Mouse (Mus musculus): ENCODE measurements around the gene Baiap2. TPM values are rescaled to one million over a fixed set of nuclear protein-coding genes. Genes with fewer than 3 reads are reported as not detected.

Baiap2 gene
- total and polyA plus RNA-seq, 3 experiments, result 3.4 to 6.7 (median 6.1) TPM

DNA sequence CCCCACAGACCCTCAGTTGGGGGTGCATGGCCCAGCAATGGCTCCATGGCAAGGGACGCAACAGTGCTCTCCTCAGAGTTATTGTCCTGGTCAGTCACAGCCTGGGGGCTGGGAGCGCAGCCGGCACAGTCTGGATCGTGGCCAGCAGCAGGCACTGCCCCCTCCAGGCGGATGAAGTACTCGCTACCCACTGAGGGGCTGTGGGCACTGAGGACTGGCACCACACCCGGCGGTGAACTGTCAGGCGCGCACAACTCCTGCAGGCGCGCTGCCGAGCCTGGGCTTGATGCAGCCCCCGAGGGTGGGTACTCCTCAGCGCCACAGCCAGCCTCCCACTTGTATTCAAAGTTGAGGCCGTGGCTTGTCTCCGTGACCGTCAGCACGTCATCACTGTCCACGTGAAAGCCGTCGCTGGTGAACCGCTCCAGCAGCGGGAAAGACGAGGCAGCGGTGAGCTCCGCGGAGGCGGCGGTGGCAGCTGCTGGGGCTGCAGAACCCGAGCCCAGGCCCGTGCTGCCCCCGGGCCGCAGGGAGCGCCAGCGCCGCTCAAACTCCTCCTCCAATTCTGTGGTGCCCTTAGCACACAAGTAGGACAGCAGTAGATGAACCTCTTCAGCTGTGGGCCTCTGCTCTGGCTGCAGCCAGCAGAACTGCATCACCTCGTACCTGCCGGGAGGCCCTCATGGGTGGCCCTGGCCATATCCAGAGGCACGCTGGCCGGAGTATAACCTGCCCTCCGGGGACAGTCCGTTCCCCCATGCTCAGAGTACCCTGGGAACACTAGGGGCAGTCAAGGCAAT lies 69.4 kb downstream of the Baiap2 start:
- in situ Hi-C loops (cut with MboI; ENCODE audit: low pct_ligation_motif_present, low pct_unique_long_range_greater_than_20kb, low sequenced_read_pairs) (loop anchor here (5.0 kb wide), 1 partner anchor 295 kb away; no protein-coding TSS in a partner anchor), dilution Hi-C loops (cut with MboI; ENCODE audit: extremely low pct_ligation_motif_present, extremely low pct_unique_long_range_greater_than_20kb, low sequenced_read_pairs) (no loop called here)
- Histone ChIP-seq H3K4me3 (replicated peaks in 1 of 3; ENCODE audit: low read depth in 2 of 3, low read length in 2 of 3, poor library complexity in 1 of 3) (no peak overlapping the region), H3K36me3 (replicated peaks in 1 of 2; ENCODE audit: control insufficient read depth in 1 of 2, insufficient read depth in 1 of 2, low read length in 1 of 2) (no peaks in the 10 kb centered on the region), H3K9me3 (replicated peaks; ENCODE audit: low read length) (no peaks in the 10 kb centered on the region), H3K27ac (ENCODE audit: insufficient read depth, low read depth) (no peak overlapping the region), H3K4me1 (ENCODE audit: control insufficient read depth in 1 of 2, insufficient read depth in 2 of 2) (peaks cover 9 to 13% of the 10 kb centered on the region in 2 experiments), H3K4me2 (ENCODE audit: insufficient read depth, low read depth, poor library complexity, severe bottlenecking) (no peak overlapping the region), H3K9ac (ENCODE audit: insufficient read depth, low read depth) (no peak overlapping the region), H3K79me2 (replicated peaks; ENCODE audit: control insufficient read depth, extremely low read depth, insufficient read depth, poor library complexity, severe bottlenecking) (no peaks in the 10 kb centered on the region), H3K27me3 (replicated peaks) (peaks cover 60% of the 10 kb centered on the region)
- TF ChIP-seq POLR2AphosphoS2 (IDR thresholded peaks at IDR 0.05; ENCODE audit: low read depth, low read length), result no peak
- TF ChIP-seq SMC3 (IDR thresholded peaks at IDR 0.05; ENCODE audit: low read depth, low read length), result no peak
- no peak for TF ChIP-seq EP300 (IDR thresholded peaks at IDR 0.05; ENCODE audit: low read length)
- TF ChIP-seq POLR2A (IDR thresholded peaks at IDR 0.05; ENCODE audit: low read depth, low read length), result no peak
- no peak for TF ChIP-seq TBP (conservative IDR thresholded peaks at IDR 0.05; ENCODE audit: low read depth, low read length)
- TF ChIP-seq ZKSCAN1 (IDR thresholded peaks at IDR 0.05; ENCODE audit: borderline replicate concordance, low read depth, low read length), result no peak
- TF ChIP-seq MYC (IDR thresholded peaks at IDR 0.05; ENCODE audit: low read depth, low read length), result no peak
- no peak for TF ChIP-seq MAZ (IDR thresholded peaks at IDR 0.05; ENCODE audit: low read depth, low read length)
- TF ChIP-seq SIN3A (IDR thresholded peaks at IDR 0.05; ENCODE audit: low read length), result no peak
- DNase-seq (ENCODE audit: extremely low read depth), result no peak

DNA sequence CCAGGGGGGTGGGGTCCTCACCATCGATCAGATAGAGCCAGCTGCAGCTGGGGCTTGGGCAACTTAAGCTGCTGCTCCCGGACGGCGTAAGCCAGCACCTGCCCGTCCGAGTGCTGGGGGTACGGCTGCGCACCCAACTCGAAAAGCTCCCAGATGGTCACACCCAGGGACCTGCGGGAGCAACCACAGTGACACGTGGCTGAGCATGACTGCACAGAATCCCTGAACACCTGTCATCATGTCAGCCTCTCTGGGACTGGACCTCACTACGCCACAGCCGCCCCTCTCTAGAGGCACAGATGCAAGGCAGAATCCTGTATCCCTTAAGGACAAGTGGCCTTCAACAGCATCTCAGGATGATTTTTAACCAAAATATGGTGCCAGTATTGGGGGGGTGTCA lies 70.1 kb downstream of the Baiap2 start:
- no peaks in the 10 kb centered on the region for H3K36me3 ChIP-seq (replicated peaks in 1 of 2; ENCODE audit: control insufficient read depth in 1 of 2, insufficient read depth in 1 of 2, low read length in 1 of 2)
- H3K27me3 ChIP-seq (replicated peaks), result peaks cover 67% of the 10 kb centered on the region
- no peak overlapping the region for H3K9ac ChIP-seq (ENCODE audit: insufficient read depth, low read depth)
- H3K27ac ChIP-seq (ENCODE audit: insufficient read depth, low read depth), result no peak overlapping the region
- H3K4me2 ChIP-seq (ENCODE audit: insufficient read depth, low read depth, poor library complexity, severe bottlenecking), result no peak overlapping the region
- no peaks in the 10 kb centered on the region for H3K79me2 ChIP-seq (replicated peaks; ENCODE audit: control insufficient read depth, extremely low read depth, insufficient read depth, poor library complexity, severe bottlenecking)
- H3K4me3 ChIP-seq (replicated peaks in 1 of 3; ENCODE audit: low read depth in 2 of 3, low read length in 2 of 3, poor library complexity in 1 of 3), result no peak overlapping the region
- H3K9me3 ChIP-seq (replicated peaks; ENCODE audit: low read length), result no peaks in the 10 kb centered on the region
- peak; percentile 24 for DNase-seq (ENCODE audit: extremely low read depth)
- TF ChIP-seq TCF12 (IDR thresholded peaks at IDR 0.05; ENCODE audit: low read depth, low read length) (0 out of 2 replicates have a peak, but pooled peaks have one; percentile 48), EP300 (IDR thresholded peaks at IDR 0.05; ENCODE audit: low read length) (0 out of 2 replicates have a peak, but pooled peaks have one; percentile 18), BHLHE40 (IDR thresholded peaks at IDR 0.05; ENCODE audit: low read depth, low read length) (peak; percentile 57), USF2 (conservative IDR thresholded peaks at IDR 0.05; ENCODE audit: low read depth, low read length) (no peak)
- dilution Hi-C loops (cut with MboI; ENCODE audit: extremely low pct_ligation_motif_present, extremely low pct_unique_long_range_greater_than_20kb, low sequenced_read_pairs), result no loop called here
- in situ Hi-C loops (cut with MboI; ENCODE audit: low pct_ligation_motif_present, low pct_unique_long_range_greater_than_20kb, low sequenced_read_pairs), result loop anchor here (5.0 kb wide), 1 partner anchor 295 kb away; no protein-coding TSS in a partner anchor
- H3K4me1 ChIP-seq (ENCODE audit: control insufficient read depth in 1 of 2, insufficient read depth in 2 of 2), result peaks cover 9 to 15% of the 10 kb centered on the region in 2 experiments

Measured in CH12.LX (cell line).